Comparison of ENCODE assay signal across 13 mouse cellular contexts in the genomic region with DNA sequence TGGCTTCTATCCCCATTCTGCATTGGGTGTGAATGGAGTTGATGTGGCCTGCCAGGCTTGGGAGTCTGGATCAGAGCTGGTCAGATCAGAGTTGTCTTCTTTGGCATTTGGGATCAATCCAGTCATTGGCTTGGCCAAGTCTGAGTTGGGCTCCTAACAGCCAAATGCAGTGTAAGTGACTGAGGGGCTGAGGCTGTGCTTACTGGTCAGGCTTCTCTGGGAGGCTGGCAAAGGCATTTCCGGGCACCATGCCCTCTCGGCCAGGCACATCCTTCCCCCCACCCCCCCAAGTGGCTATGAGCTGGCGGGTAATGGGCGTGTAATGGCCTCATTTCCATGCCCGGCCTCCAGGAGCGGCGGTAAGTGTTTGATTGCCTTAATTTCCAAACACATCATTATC. TPM values are rescaled to one million over a fixed set of nuclear protein-coding genes. Genes with fewer than 3 reads are reported as not detected.
DNase-seq lines count a peak whose midpoint lies in the region; ATAC-seq lines count a peak whose summit lies in the region.
"Had no signal": no experiment of that assay in that cellular context is flagged by ENCODE, and none has a peak within 500 bp of the region (broad histone marks: within the 10 kb centered on the region; RNA-seq: fewer than 3 reads in every experiment).

No protein-coding gene starts in this region.

- H3K9ac ChIP-seq in forebrain, embryonic 14.5 days (ENCODE audit: low read length): no peak overlapping the region
- H3K9ac ChIP-seq in forebrain, embryonic 11.5 days (ENCODE audit: low read length): no peak overlapping the region
- H3K9ac ChIP-seq: embryonic facial prominence, embryonic 13.5 days; heart, embryonic 12.5 days had no signal

- no peak overlapping the region for H3K4me3 ChIP-seq in forebrain, embryonic 14.5 days (ENCODE audit: low read depth, low read length)
- H3K4me3 ChIP-seq in forebrain, embryonic 11.5 days (ENCODE audit: low read depth, low read length): no peak overlapping the region
- H3K4me3 ChIP-seq: embryonic facial prominence, embryonic 13.5 days; heart, embryonic 12.5 days had no signal

- no peaks in the 10 kb centered on the region for H3K27me3 ChIP-seq in forebrain, embryonic 14.5 days (replicated peaks; ENCODE audit: control insufficient read depth, insufficient read depth, low read length)
- H3K27me3 ChIP-seq in forebrain, embryonic 11.5 days (ENCODE audit: control insufficient read depth, insufficient read depth, low read length): no peaks in the 10 kb centered on the region
- H3K27me3 ChIP-seq: embryonic facial prominence, embryonic 13.5 days; heart, embryonic 12.5 days had no signal

- no peak overlapping the region for H3K4me2 ChIP-seq in forebrain, embryonic 14.5 days (ENCODE audit: low read length)
- H3K4me2 ChIP-seq in forebrain, embryonic 11.5 days (ENCODE audit: low read depth, low read length, severe bottlenecking): no peak overlapping the region
- H3K4me2 ChIP-seq: embryonic facial prominence, embryonic 13.5 days; heart, embryonic 12.5 days had no signal

- no peaks in the 10 kb centered on the region for H3K36me3 ChIP-seq in forebrain, embryonic 14.5 days (ENCODE audit: control insufficient read depth, insufficient read depth, low read length)
- H3K36me3 ChIP-seq in forebrain, embryonic 11.5 days (ENCODE audit: control insufficient read depth, insufficient read depth, low read length): no peaks in the 10 kb centered on the region

- peaks cover 8% of the 10 kb centered on the region; the same call in 1 of the 2 replicates for H3K4me1 ChIP-seq in forebrain, embryonic 14.5 days (ENCODE audit: control insufficient read depth, insufficient read depth, low read length)
- H3K4me1 ChIP-seq in forebrain, embryonic 11.5 days (replicated peaks; ENCODE audit: control insufficient read depth, insufficient read depth, low read length): no peaks in the 10 kb centered on the region
- H3K4me1 ChIP-seq: embryonic facial prominence, embryonic 13.5 days; heart, embryonic 12.5 days had no signal

- WGBS in forebrain, embryonic 14.5 days: 41% methylated on average over 7 of the region's 7 CpGs
- 81% methylated on average over 7 of the region's 7 CpGs for WGBS in forebrain, embryonic 11.5 days

- H3K9me3 ChIP-seq in forebrain, embryonic 14.5 days (replicated peaks; ENCODE audit: control insufficient read depth, low read length): no peaks in the 10 kb centered on the region
- no peaks in the 10 kb centered on the region for H3K9me3 ChIP-seq in forebrain, embryonic 11.5 days (ENCODE audit: control insufficient read depth, low read length)
- H3K9me3 ChIP-seq: embryonic facial prominence, embryonic 13.5 days; heart, embryonic 12.5 days had no signal

- peak; percentile 54 for ATAC-seq in forebrain, embryonic 14.5 days
- ATAC-seq in forebrain, embryonic 11.5 days (replicated peaks; ENCODE audit: low FRiP score): no peak
- ATAC-seq: intestine, embryonic 16.5 days had no signal

- DNase-seq in forebrain, embryonic 14.5 days (ENCODE audit: low spot score): peak; percentile 57
- no peak for DNase-seq in forebrain, embryonic 11.5 days (ENCODE audit: low spot score)
- peak; percentile 31 for DNase-seq in lung, postnatal 14 days
- DNase-seq in lung, postnatal 4 days: no peak
- peak; percentile 65 to 81 for DNase-seq in cerebellum, postnatal 25 days
- peak; percentile 54 to 65 for DNase-seq in layer of hippocampus, adult 8-10 months (ENCODE audit: low spot score in 2 of 2)
- no peak for DNase-seq in thymus, postnatal 0 days (ENCODE audit: low spot score)
- DNase-seq in spleen, postnatal 4 days (ENCODE audit: low spot score in 2 of 2): no peak

- no peak overlapping the region for H3K27ac ChIP-seq in forebrain, embryonic 14.5 days (ENCODE audit: low read depth, low read length)
- no peak overlapping the region for H3K27ac ChIP-seq in forebrain, embryonic 11.5 days (ENCODE audit: low read depth, low read length)
- H3K27ac ChIP-seq: embryonic facial prominence, embryonic 13.5 days had no signal

RNA-seq across cellular contexts. Expression of a gene that starts 16.5 kb away (rescaled TPM):
- 94.9 and 97.6 TPM in 2 replicates for polyA plus RNA-seq in forebrain, embryonic 14.5 days (2014; fragmentation: Nextera tagmentation; extraction: Ambion mirVana)
- polyA plus RNA-seq in forebrain, embryonic 11.5 days (2014; fragmentation: Nextera tagmentation; extraction: Ambion mirVana): 79.1 and 85.9 TPM in 2 replicates
- total RNA-seq in layer of hippocampus, adult 8-10 months (2022): 10 to 100 TPM; 38.0 to 39.9 (median 39.4) TPM
- polyA plus RNA-seq in thymus, postnatal 0 days (2015; fragmentation: Nextera tagmentation; extraction: Ambion mirVana): 51.7 and 53.7 TPM in 2 replicates

RNA-seq across cellular contexts. Expression of a gene that starts 58.7 kb away (rescaled TPM):
- polyA plus RNA-seq in forebrain, embryonic 14.5 days (2014; fragmentation: Nextera tagmentation; extraction: Ambion mirVana): not detected in 2 replicates
- polyA plus RNA-seq in forebrain, embryonic 11.5 days (2014; fragmentation: Nextera tagmentation; extraction: Ambion mirVana): not detected in 2 replicates
- not detected for total RNA-seq in layer of hippocampus, adult 8-10 months (2022)
- polyA plus RNA-seq in thymus, postnatal 0 days (2015; fragmentation: Nextera tagmentation; extraction: Ambion mirVana): not detected in 2 replicates
- polyA plus RNA-seq: embryonic facial prominence, embryonic 13.5 days; heart, embryonic 12.5 days; intestine, embryonic 16.5 days; limb, embryonic 14.5 days; testis, adult 2 months had no signal

Comparison
In these comparisons a context has a peak if more than half of its experiments do, and no peak if none do; other contexts are left out.
1. DNase-seq: peak in forebrain, embryonic 14.5 days (single experiment), lung, postnatal 14 days (single experiment), cerebellum, postnatal 25 days (2 of 2) and layer of hippocampus, adult 8-10 months (2 of 2); none in forebrain, embryonic 11.5 days (single experiment), lung, postnatal 4 days (0 of 2), thymus, postnatal 0 days (single experiment) and spleen, postnatal 4 days (0 of 2).